Mouse (Mus musculus) megakaryocyte progenitor cell, adult 5-6 weeks (primary cell): Measurements from ENCODE around the gene Tmsb15b2. TPM values are rescaled to one million over a fixed set of nuclear protein-coding genes. Genes with fewer than 3 reads are reported as not detected.
"Not testable (repeated sequence)": the region's sequence is repeated elsewhere in the genome, so short reads cannot be mapped to it uniquely, and the experiment has no call there.

Experiments
- ATAC-seq: replicated peaks from 2 replicates; pipeline ENCODE4 v1.8.0; 2016; ENCODE audit warnings: mild to moderate bottlenecking, moderate TSS enrichment, inconsistent platforms; ENCODE audit not compliant: poor library complexity
- total RNA-seq, 2 experiments: library from RNA; stranded (forward) in 1 of 2; stranded (reverse) in 1 of 2; fragments of 157-497, 149-512 nt in 1 of 2; fragments of 200-1000 nt in 1 of 2; gene quantifications; 2 replicates each; pipeline versions ENCODE4 v1.2.3 to v1.2.4; 2015 to 2017

The Tmsb15b2 gene
- total RNA-seq (2015) (22.4 and 28.2 TPM in 2 replicates), total RNA-seq (2017) (not detected in 2 replicates)

DNA sequence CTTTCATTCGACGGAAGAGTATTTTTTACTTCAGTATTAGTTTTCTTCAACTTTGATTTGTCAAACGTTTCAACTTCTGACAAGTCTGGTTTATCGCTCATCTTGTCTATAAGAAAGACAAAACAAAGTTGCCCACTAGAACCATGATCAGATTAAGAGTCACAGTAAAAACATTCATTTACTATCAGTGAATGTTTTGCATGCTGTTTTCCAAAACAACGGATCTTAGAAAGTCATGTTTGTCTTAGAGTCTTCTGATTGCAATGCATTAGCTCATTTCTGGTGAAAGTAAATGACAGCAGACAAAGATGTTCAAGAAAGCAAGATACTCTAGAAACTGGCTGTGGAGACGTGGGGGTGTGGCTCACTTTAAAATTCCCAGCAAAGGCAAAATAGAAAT, at the start of gene Tmsb15b2:
Gene Tmsb15b2, minus strand, starts transcription at position 101 of the 400 bp plus-strand sequence.
- not testable (repeated sequence) for ATAC-seq

DNA sequence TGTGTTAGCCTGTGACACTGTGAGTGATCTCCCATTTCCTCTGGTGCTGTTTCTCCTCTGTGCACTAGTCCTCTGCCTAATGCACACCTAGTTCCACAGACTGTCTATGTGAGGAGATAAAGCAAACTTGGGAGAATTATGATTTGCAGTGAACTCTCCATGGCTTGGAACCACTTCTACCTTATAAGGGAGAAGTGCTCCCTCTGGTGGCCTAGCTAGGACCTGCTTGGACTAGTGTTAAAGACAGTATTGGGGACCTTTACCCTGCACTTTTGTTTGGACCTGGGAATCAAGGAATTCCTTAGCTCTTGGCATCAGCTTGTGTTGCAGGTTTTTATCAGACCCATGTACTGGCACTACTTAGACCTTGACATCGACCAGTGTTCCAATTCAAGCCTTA, 44.0 kb upstream of the Tmsb15b2 start:
- peak; percentile 88 for ATAC-seq

DNA sequence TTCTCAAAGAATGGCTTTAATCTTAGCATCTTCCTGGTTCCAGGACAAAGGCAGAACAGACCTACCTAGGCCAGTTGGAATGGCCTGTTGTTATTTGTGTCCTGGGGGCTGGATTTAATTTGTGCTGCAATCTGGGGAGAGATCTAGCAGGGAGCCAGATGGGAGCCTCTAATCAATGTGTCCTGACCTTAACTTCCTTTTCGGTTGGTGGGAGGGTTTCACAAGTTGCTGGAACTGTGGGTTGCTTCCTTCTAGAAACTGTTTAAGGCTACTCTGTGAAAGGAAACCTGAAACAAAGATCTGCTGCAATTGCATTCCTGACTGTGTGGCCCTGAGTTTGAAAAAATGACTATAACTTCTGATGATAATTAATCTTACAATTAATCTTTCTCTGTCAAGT, 42.4 kb upstream of the Tmsb15b2 start:
- ATAC-seq: peak; percentile 72

DNA sequence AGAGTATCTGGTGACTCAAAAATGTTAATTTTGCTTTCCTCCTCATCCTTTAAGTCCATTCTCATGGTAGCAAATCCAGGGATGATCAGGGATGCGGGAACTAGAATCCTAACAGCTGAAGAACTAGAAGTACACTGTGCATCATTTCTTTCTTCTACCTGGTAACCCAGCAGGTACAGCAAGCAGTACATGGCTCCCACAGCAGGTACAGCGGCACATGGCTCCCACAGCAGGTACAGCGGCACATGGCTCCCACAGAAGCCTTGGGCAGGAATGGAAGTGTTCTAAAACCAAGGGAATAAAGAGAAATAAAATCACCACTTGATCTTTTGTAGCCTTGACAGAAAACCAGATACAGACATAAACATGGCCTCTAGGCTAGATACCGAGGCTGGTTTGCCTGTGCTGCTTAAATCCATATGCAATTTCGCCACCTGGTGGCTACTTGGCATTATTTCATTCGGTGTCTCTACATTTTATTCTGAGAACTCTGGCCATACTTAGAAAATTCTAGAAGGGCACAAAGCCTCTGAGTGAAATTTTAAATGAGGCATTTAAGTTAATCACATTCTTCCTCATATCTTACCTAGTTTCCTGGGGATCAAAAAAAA, 39.9 kb upstream of the Tmsb15b2 start:
- peak; percentile 83 for ATAC-seq

DNA sequence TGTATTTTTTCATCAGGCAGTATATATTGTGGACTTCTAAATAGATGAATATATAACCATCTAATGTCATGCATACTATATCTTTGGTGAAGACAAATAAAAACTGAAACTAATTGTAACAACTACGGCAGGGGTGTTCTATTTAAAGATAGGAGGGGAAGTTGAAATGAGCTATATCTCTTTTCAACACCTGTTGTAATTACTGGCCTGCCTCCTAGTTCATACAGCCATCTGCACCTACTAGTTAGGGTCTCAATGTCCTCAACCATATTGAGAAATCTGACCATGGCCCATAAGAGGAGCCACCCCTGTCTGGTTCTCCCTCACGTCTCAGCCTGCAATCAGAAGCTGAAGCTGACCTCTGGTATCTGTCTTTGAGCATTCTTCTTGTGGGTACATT, 21.0 kb upstream of the Tmsb15b2 start:
- no peak for ATAC-seq

DNA sequence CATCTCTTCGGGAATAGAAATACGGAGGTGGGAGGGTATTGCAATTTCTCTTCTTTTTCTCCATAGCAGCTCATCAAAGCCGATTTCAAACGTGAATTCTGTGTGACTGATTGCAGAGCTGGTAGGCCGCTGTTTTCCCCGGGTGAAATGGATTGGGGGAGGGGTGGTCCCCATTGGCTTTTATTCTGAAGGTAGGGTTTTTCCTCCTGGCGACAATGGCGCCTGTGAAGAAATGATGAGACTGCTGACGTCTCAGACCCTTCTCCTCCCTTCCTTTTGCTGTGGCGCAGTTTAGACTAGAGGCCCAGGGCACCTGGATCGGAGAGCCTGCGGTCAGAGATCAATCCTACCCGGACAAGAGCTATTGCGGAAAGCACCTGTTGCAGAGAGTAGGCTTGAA, 18.3 kb upstream of the Tmsb15b2 start:
- ATAC-seq: no peak

DNA sequence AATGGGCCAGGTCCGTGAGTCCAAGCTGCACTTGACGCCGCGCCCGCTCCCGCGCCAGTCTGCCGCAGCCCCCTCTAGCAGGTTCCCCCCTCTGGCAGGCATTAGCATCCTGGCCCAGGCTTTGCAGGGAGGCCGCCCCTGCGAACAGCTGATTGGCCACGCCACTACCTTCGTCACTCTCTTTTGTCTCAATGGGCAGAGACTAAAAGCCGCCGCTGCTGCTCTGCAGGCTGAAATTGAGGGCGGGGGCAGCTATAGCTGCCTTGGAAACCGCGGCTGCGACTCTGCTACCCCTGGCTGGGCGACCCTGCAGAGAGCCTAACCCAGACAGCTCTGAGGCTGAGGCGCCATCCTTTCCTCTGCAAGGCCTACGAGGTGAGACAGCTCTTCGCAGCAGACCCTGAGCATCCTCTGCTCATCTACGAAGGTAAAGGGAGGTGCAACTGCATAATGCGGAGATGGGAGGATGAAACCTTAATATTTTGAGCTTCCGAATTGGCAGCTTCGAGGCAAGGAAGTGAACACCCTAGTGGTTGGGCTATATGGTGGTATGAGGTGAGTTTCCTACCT, 17.8 kb upstream of the Tmsb15b2 start, which contains the start of gene Zcchc18:
Gene Zcchc18, plus strand, starts transcription at position 178 of the 570 bp plus-strand sequence.
- peak; percentile 85 for ATAC-seq

DNA sequence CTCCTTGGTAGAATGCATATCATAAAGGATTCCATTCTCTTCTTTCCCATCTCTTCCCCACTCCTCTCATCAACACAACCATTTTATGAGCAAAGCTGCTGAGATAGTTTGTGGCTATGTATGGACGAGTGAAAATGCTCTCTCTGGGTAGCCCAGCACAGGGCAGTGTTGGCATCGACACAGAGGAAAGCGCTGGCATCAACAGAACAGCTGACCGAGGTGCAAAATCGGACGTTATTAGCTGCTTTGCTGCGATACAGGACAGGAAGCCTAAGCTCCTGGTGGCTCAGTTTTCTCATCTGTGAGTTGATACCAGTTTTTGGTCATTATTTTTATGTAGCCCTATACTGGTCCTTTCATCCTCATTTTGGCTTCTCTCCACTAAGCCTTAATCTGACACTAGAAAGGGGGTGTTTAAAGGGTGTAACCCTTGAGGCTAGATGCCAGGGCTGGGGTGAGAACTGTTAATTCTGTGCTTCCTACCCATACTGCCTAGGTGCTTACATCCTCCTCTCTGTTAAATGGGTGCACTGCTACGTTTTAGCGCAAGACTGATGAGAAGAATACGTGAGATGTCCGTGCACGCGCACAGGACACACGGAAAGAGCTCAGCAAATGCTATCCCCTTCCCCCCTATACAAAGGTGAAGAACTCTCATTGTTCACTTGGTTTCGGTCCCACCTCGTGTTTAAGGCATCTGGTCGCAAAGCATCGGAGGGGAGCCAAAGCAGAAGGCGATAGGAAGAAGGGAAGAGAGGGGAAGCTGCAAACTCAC, 17.1 kb upstream of the Tmsb15b2 start:
- ATAC-seq: peak; percentile 17; the same call in 1 of the 2 replicates

DNA sequence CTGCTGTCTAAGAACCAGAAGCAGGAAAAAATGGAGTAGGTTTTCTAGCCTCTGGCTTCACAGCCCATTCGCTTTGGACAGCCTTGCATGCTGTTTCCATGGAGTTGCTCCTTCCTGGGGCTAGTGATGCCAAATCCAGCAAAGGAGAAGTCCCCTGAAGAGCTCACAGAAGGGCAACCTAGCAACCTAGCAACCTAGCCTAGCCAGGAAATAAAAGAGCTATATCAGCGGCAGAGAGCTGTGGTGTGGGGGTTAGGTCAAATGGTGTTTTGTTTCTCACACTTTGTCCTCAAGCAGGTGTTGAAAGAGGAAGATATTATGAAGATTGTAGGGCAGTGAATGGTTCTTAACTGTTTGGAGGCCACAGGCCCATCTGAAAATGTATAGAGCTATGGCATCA, 16.0 kb upstream of the Tmsb15b2 start:
- ATAC-seq: no peak

DNA sequence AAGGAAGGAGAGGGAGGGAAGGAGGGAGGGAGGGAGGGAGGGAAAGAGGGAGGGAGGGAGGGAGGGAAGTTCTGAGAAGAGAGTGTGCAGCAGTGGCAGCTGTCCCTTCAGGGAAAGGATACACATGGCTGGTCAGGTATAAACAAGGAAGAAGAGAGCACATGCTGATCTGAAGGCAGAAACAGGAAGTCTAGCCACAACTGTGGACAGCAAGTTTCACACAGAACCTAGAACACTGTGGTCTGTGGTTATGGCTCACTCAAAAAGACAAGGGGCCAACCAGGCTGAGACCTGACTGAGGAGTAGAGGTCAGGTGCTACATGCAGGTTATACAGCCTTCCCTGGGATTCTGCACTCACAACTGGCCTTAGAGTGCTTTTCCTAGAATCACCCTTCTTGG, 10.7 kb upstream of the Tmsb15b2 start:
- peak; percentile 99 for ATAC-seq

DNA sequence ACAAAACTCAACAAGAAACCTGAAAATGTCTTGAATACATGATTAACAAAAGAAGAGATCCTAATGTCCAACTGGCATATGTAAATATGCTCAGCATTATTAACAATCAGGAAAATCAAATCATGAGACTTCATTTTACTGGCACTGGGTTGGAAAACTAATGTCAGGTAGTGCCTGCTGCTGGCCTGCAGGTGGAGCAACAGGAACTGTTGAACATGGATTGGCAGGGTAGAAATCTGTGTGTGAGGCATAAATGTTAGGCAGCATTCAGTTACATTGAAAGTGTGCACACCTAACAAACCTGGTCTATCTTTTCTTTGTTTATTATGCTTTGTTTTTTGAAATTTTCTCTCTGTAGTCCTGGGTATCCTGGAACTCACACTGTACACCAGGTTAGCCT, 3.3 kb upstream of the Tmsb15b2 start:
- ATAC-seq: peak; percentile 74

DNA sequence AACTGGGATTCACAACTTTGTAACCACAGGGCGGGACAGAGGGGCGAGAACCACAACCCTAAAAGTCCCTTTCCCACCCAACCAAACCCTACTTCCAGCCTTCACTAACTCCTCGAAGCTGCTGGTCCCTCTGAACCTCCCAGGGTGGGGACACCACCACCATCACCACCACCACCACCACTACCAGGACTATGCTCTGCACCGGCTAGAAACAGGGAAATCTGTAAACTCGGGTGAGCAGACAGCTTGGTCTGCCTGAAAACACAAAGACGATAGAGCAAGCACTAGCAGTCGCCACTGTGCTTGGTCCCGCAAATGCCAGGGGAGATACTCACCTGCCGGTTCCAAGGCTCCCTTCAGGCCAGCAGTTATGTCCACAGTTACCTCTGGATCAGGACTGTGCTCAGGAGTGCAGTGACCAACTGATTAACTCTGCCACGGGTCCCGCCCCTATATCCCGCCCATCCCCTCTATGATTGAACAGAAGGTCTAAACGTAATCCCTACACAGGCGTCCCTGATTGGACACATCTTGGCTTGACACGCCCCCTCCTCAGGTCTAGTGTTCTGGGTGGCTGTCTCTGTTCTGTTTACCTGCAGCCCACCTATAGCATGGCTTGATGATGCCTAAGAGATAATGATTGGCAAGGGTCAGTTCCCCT, 1.3 kb upstream of the Tmsb15b2 start, which contains the start of the genes Tmsb15l and Tmsb15b1:
Gene Tmsb15l, minus strand, starts transcription at position 446 of the 661 bp plus-strand sequence.
Gene Tmsb15b1, minus strand, starts transcription at position 451 of the 661 bp plus-strand sequence.
- peak; percentile 98 for ATAC-seq

DNA sequence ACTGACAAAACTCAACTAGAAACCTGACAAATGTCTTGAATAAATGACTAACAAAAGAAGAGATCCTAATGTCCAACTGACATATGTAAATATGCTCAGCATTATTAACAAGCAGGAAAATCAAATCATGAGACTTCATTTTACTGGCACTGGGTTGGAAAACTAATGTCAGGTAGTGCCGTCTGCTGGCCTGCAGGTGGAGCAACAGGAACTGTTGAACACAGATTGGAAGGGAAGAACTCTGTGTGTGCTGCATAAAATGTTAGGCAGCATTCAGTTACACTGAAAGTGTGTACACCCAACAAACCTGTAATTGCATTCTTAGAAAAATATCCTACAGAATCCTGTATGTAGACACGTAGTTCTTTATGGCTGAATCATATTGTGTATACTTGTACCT, 15.6 kb downstream of the Tmsb15b2 start:
- peak; percentile 70 for ATAC-seq

DNA sequence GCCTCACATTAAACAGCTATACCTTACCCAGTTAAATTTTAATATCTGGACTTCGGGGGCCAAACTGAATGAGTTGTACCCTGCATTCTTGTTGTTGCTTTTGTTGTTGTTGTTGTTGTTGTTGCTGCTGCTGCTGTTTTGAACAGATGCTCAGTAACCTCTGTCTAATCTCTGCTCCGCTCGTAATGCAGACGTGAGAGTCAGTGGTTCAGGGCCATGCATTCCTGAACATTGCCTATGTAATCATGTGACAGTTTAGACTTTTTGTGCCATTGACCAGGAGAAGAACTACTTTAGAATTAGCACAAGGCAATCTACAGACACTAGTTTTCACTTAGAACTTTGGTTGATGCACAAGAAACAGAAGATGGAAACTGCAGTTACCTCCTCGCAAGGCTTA, 17.0 kb downstream of the Tmsb15b2 start:
- not testable (repeated sequence) for ATAC-seq

DNA sequence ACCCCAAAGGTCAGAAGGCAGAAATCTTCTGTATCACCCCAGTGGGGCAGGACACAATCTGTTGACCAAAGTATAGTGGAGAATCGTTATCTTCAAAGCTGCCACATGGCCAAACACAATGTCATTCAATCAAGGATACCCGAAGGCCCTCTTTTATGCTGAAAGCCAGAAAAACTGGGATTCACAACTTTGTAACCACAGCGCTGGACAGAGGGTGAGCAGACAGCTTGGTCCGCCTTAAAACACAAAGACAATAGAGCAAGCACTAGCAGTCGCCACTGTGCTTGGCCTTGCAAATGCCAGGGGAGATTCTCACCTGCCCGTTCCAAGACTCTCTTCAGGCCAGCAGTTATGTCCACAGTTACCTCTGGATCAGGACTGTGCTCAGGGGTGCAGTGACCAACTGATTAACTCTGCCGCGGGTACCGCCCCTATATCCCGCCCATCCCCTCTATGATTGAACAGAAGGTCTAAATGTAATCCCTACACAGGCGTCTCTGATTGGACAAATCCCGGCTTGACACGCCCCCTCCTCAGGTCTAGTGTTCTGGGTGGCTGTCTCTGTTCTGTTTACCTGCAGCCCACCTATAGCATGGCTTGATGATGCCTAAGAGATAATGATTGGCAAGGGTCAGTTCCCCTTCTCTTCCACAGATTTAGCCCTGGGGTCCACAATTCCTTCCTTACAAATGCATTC, 17.6 kb downstream of the Tmsb15b2 start:
- peak; percentile 91 for ATAC-seq

DNA sequence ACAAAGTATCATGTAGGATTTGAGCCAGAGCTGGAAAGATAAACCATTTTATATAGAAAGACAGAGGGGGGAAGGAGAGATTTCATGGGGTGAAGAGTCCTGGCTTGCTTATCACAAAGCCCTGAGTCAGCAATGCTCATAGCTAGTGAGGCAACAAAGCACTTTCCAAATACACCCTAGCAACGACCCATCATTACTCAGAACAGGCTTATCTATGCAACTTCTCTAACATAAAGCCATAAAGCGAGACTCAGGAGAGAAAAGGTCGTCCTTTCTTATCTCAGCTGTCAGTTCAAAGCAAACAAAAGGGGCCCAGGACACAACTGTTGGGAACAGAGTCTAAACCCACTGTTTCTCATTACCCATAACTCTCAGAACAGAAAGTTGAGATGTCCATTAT, 37.3 kb downstream of the Tmsb15b2 start:
- no peak for ATAC-seq

DNA sequence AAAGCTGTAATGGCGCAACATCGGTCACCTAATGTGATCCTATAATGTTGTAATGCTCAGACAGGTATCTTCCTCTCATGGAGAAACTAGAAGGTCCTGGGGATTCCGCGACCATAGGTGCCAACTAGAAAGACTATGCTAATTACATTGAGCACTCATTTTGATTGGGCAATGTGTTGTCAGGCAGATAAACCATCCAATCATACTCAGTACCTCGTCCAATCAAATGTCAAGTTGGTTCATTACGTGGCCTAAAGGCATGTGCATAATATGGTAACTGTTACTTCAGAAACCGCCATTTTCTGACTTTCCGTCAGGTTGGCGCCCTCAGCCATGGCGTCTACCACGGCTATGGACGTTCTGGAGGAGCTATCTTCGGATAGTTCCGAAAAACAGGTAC, 48.3 kb downstream of the Tmsb15b2 start, which contains the start of gene H2bfm:
Gene H2bfm, plus strand, starts transcription at position 295 of the 400 bp plus-strand sequence.
- ATAC-seq: no peak

DNA sequence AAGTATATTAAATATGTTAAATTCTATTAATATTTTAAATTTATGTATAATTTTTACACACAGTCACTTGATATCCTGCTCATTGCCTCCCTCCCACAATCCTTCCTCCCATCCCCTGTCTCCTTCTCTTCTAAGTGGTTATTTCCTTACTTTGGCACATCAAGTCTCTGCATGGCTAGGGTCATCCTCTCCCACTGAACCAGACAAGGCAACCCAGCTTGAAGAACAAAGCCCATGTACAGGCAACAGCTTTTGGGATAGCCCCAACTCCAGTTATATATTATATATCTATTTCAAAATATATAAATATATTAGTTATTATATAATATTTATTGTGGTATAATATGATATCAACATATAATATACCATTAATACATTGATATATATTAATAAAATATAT, 49.4 kb downstream of the Tmsb15b2 start:
- ATAC-seq: no peak
